Mouse (Mus musculus) heart, adult 2 months (tissue): Measurements from ENCODE around the gene Tmem50a. TPM values are rescaled to one million over a fixed set of nuclear protein-coding genes. Genes with fewer than 3 reads are reported as not detected.
A peak's percentile ranks its signal among the peaks of the same experiment; 100 is the strongest.

Experiments used
- DNase-seq, 2 experiments: peaks; one replicate each; pipeline ENCODE4 v3.0.0; 2021
- H3K27ac ChIP-seq: fragments of 200-600 bp; 2 replicates; pipeline ENCODE4 v1.8.1; 2022
- H3K27me3 ChIP-seq: fragments of 200-500 bp; 2 replicates; pipeline ENCODE4 v1.6.1; 2012; ENCODE audit warnings: mild to moderate bottlenecking, low read length, inconsistent platforms, mixed read lengths; ENCODE audit not compliant: control insufficient read depth, insufficient read depth
- H3K36me3 ChIP-seq: fragments of 200-500 bp; 2 replicates; pipeline ENCODE4 v1.6.1; 2012; ENCODE audit warnings: low read length, inconsistent platforms; ENCODE audit not compliant: control insufficient read depth, insufficient read depth
- H3K4me1 ChIP-seq: fragments of 200-500 bp; 2 replicates; pipeline ENCODE4 v1.6.1; 2011; ENCODE audit warnings: low read length; ENCODE audit not compliant: control insufficient read depth, insufficient read depth
- H3K4me3 ChIP-seq: fragments of 200-600 bp; 2 replicates; pipeline ENCODE4 v1.8.1; 2022
- H3K79me2 ChIP-seq: fragments of 200-500 bp; replicated peaks from 2 replicates; pipeline ENCODE4 v1.6.1; 2012; ENCODE audit warnings: mild to moderate bottlenecking, inconsistent platforms, low read length, moderate library complexity, mixed read lengths; ENCODE audit not compliant: control insufficient read depth, insufficient read depth
- H3K9ac ChIP-seq: fragments of 200-500 bp; 2 replicates; pipeline ENCODE4 v1.6.1; 2012; ENCODE audit warnings: low read depth, mild to moderate bottlenecking, control low read depth, inconsistent platforms, low read length, mixed read lengths
- CTCF ChIP-seq: fragments of 200-600 bp; IDR thresholded peaks from 2 replicates; pipeline ENCODE4 v1.8.1; 2022; ENCODE audit warnings: antibody characterized with exemption, mild to moderate bottlenecking, moderate library complexity
- EP300 ChIP-seq: fragments of 200-500 bp; IDR thresholded peaks from 2 replicates; pipeline ENCODE4 v1.6.1; 2011; ENCODE audit warnings: low read depth, low read length, control low read depth; ENCODE audit not compliant: insufficient read depth
- POLR2A ChIP-seq: fragments of 200-500 bp; IDR thresholded peaks from 2 replicates; pipeline ENCODE4 v1.6.1; 2011; ENCODE audit warnings: mild to moderate bottlenecking, low read depth, low read length, control low read depth; ENCODE audit not compliant: insufficient read depth
- WGBS: fragments of 180-500 bp; shearing (Covaris S2); methylation state at CpG from one replicate; pipeline ENCODE4 v1.1.7; 2018; 5-methylcytosine and 5-hydroxymethylcytosine counted together
- intact Hi-C: fragments of 180-260 bp; cut with DNase I; formaldehyde crosslinking; loops from one replicate; pipeline ENCODE4 v1.15.1; 2025
- polyA plus RNA-seq: library from polyadenylated mRNA; depleted of rRNA; stranded (reverse); fragments of >200 nt; gene quantifications from 2 replicates; pipeline ENCODE4 v1.2.3, GENCODE M21; 2012
- total RNA-seq, 2 experiments: library from RNA; stranded (reverse); gene quantifications; 2 replicates each; pipeline ENCODE4 v1.2.3; 2021

The Tmem50a gene
- total and polyA plus RNA-seq, 3 experiments: 59.3 to 81.8 (median 69.2) TPM

DNA sequence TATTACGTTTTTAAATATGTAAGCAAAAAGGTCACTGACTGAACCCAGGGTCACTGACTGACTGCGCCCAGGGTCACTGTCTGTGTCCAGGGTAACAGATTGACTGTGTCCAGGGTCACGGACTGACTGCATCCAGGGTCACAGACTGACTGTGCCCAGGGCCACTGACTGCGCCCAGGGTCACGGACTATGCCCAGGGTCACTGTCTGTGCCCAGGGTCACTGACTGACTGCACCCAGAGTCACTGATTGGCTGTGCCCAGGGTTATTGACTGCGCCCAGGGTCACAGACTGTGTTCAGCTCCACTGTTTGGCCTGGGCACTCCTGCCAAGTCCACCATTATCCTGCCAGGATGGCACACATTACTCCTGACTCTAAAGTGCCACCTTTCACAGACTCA is 17.6 kb downstream of the Tmem50a start:
- TF ChIP-seq POLR2A: no peak
- no peak for TF ChIP-seq CTCF
- TF ChIP-seq EP300: no peak
- Histone ChIP-seq H3K9ac (no peak overlapping the region), H3K4me1 (no peaks in the 10 kb centered on the region), H3K36me3 (no peaks in the 10 kb centered on the region), H3K4me3 (no peak overlapping the region), H3K27me3 (no peaks in the 10 kb centered on the region), H3K79me2 (no peaks in the 10 kb centered on the region), H3K27ac (no peak overlapping the region)
- intact Hi-C loops: no loop called here
- no peak for DNase-seq
- WGBS: 89% methylated on average over 6 of the region's 6 CpGs

DNA sequence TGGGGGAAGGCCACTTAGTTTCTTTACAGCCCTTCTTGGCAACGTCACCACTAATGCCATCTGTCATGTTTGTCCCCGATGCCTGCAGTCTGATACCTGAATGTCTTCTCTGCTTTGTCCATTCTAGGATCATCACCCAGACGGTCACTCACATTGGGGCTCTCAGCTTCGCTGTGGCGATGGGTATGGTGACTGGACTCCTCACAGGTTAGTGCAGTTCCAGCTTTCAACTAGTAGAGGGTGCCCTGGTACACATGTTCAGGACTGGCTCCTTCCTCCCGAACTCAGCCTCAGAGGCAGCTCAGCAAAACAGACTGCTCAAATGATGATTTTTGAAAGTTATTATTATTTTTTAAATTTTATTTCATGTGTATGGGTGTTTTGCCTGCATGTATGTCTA is 22.7 kb downstream of the Tmem50a start:
- H3K27me3 ChIP-seq: no peaks in the 10 kb centered on the region
- TF ChIP-seq CTCF (peak; percentile 89), POLR2A (no peak), EP300 (no peak)
- no peak overlapping the region for H3K27ac ChIP-seq
- 77% methylated on average over 6 of the region's 6 CpGs for WGBS
- H3K4me3 ChIP-seq: no peak overlapping the region
- H3K79me2 ChIP-seq: no peaks in the 10 kb centered on the region
- H3K4me1 ChIP-seq: no peaks in the 10 kb centered on the region
- intact Hi-C loops: loop anchor here (5.0 kb wide), 1 partner anchor 315 kb away; no protein-coding TSS in a partner anchor
- H3K9ac ChIP-seq: no peak overlapping the region
- H3K36me3 ChIP-seq: no peaks in the 10 kb centered on the region
- peak; percentile 56 to 68 for DNase-seq

DNA sequence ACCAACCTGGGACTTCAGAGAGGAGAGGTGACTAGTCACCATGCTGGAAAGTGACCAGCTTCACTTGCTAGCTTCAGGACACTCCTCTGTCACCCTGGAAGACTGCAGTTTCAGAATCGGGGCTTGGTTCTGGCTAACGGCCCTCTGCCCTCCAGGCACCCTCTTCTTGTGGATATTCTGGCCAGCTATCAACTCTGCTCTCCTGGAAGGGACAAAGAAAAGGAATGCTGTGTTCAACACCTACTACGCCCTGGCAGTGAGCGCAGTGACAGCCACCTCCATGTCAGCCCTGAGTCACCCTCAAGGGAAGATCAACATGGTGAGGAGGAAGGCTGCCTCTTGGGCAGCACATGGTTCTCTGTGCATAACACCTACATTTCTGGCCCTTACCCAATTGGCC is 30.5 kb downstream of the Tmem50a start:
- Histone ChIP-seq H3K27me3 (no peaks in the 10 kb centered on the region), H3K36me3 (no peaks in the 10 kb centered on the region), H3K4me1 (peaks cover 2% of the 10 kb centered on the region), H3K79me2 (no peaks in the 10 kb centered on the region), H3K4me3 (no peak overlapping the region), H3K27ac (peak overlapping the region; percentile 38), H3K9ac (no peak overlapping the region)
- peak; percentile 22 to 24 for DNase-seq
- no peak for TF ChIP-seq POLR2A
- TF ChIP-seq CTCF: no peak
- no peak for TF ChIP-seq EP300
- intact Hi-C loops: loop anchor here (10.0 kb wide), 1 partner anchor 340 kb away; no protein-coding TSS in a partner anchor
- WGBS: 68% methylated on average over 4 of the region's 4 CpGs

DNA sequence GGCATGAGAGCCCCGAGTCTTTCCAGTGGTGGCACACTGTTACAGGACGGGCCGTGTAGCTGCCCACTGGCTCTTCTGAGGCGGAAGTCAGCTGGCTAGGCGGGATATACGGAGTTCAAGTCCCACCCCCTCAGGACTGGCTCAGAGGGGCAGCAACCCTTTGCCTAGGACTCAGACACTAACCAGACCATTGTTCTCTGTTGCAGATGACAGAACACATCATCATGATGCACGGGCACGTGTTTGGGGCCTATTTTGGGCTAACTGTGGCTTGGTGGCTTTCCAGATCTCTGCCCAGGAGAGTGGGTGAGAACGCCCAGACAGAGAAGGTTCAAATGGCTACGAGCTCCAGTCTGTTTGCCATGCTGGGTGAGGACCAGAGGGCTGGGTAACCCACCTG is 31.0 kb downstream of the Tmem50a start:
- Histone ChIP-seq H3K79me2 (no peaks in the 10 kb centered on the region), H3K27ac (peak overlapping the region; percentile 38; the same call in 1 of the 2 replicates), H3K27me3 (no peaks in the 10 kb centered on the region), H3K9ac (no peak overlapping the region), H3K36me3 (no peaks in the 10 kb centered on the region), H3K4me1 (peaks cover 2% of the 10 kb centered on the region), H3K4me3 (no peak overlapping the region)
- TF ChIP-seq EP300 (peak; percentile 75), CTCF (no peak)
- intact Hi-C loops: loop anchor here (10.0 kb wide), 1 partner anchor 339 kb away; no protein-coding TSS in a partner anchor
- DNase-seq: peak; percentile 26 to 45
- 52% methylated on average over 10 of the region's 10 CpGs for WGBS

DNA sequence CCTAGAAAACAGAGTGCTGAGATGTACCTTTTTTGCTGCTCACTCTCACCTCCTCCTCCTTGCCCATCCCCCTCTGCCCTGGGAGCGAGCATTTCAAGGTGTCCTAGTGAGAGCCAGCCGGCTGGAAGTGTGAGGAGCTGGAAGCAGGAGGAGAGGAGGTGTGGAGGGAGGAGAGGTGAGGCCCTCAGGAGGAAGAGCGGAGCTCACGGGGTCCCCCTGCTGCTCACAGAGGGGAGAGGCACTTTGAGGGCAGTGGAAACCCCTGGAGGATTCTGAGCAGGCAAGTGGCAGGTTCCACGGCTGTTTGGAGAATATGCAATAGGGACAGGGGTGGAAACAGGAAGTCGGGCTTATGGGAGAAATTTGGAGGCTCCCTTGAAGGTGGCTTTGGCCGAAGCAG is 31.6 kb downstream of the Tmem50a start:
- TF ChIP-seq POLR2A (no peak), CTCF (peak; percentile 72)
- H3K27ac ChIP-seq: no peak overlapping the region; the same call in 1 of the 2 replicates
- peaks cover 2% of the 10 kb centered on the region for H3K4me1 ChIP-seq
- 32% methylated on average over 7 of the region's 7 CpGs for WGBS
- no peak overlapping the region for H3K9ac ChIP-seq
- H3K79me2 ChIP-seq: no peaks in the 10 kb centered on the region
- peak; percentile 21 to 41 for DNase-seq
- H3K36me3 ChIP-seq: no peaks in the 10 kb centered on the region
- no peak overlapping the region for H3K4me3 ChIP-seq
- H3K27me3 ChIP-seq: no peaks in the 10 kb centered on the region
- intact Hi-C loops: loop anchor here (10.0 kb wide), 1 partner anchor 338 kb away; no protein-coding TSS in a partner anchor

DNA sequence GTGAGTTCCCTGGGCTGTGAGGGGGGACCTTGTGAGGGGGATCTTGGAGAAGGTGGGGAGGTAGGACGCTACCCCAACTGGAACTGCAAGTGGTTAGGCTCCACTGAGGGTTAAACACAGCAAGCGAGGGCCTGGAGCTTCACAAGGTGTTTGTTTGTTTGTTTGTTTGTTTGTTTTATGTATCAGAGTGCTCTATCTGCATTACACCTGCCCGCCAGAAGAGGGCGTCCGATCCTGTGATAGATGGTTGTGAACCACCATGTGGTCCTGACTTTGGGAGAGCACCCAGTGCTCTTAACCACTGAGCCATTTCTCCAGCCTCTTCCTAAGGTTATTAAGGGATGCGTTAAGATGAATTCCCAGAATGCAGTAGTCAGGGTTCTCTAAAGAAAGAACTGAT is 34.8 kb downstream of the Tmem50a start:
- DNase-seq: peak in 1 of 2 experiments; percentile 33
- TF ChIP-seq CTCF: peak; percentile 63
- TF ChIP-seq POLR2A: no peak
- Histone ChIP-seq H3K36me3 (no peaks in the 10 kb centered on the region), H3K79me2 (no peaks in the 10 kb centered on the region), H3K9ac (no peak overlapping the region), H3K4me1 (peaks cover 2% of the 10 kb centered on the region), H3K27me3 (no peaks in the 10 kb centered on the region), H3K27ac (no peak overlapping the region), H3K4me3 (no peak overlapping the region)
- 46% methylated on average over 6 of the region's 6 CpGs for WGBS
- intact Hi-C loops: loop anchor here (10.0 kb wide), 1 partner anchor 335 kb away; no protein-coding TSS in a partner anchor
